Mouse (Mus musculus) midbrain, embryonic 13.5 days (tissue): ENCODE measurements around the gene Gm11172. TPM values are rescaled to one million over a fixed set of nuclear protein-coding genes. Genes with fewer than 3 reads are reported as not detected.

Experiments used
- ATAC-seq: fragments of 200-750 bp; cut with Nextera tagmentation; 2 replicates; pipeline ENCODE4 v1.8.0; 2017; ENCODE audit warnings: mild to moderate bottlenecking, moderate TSS enrichment, moderate library complexity
- H3K27ac ChIP-seq: fragments of 300-500 bp; sonication (generic); 2 replicates; pipeline ENCODE4 v1.5.1; 2015; ENCODE audit warnings: inconsistent platforms, mild to moderate bottlenecking, moderate library complexity
- H3K27me3 ChIP-seq: fragments of 300-500 bp; sonication (generic); 2 replicates; pipeline ENCODE4 v1.6.1; 2015; ENCODE audit warnings: mild to moderate bottlenecking, inconsistent platforms
- H3K36me3 ChIP-seq: fragments of 300-500 bp; sonication (generic); 2 replicates; pipeline ENCODE4 v1.6.1; 2015; ENCODE audit warnings: mild to moderate bottlenecking, inconsistent platforms
- H3K4me1 ChIP-seq: fragments of 300-500 bp; sonication (generic); replicated peaks from 2 replicates; pipeline ENCODE4 v1.6.1; 2015; ENCODE audit warnings: inconsistent platforms
- H3K4me2 ChIP-seq: fragments of 300-500 bp; sonication (generic); replicated peaks from 2 replicates; pipeline ENCODE4 v1.6.1; 2015; ENCODE audit warnings: moderate library complexity, mild to moderate bottlenecking, inconsistent platforms
- H3K4me3 ChIP-seq: fragments of 300-500 bp; sonication (generic); replicated peaks from 2 replicates; pipeline ENCODE4 v1.5.1; 2015; ENCODE audit warnings: mild to moderate bottlenecking, inconsistent platforms
- H3K9ac ChIP-seq: fragments of 300-500 bp; sonication (generic); replicated peaks from 2 replicates; pipeline ENCODE4 v1.6.1; 2015; ENCODE audit warnings: mild to moderate bottlenecking, inconsistent platforms
- H3K9me3 ChIP-seq: fragments of 300-500 bp; sonication (generic); 2 replicates; pipeline ENCODE4 v1.6.1; 2016; ENCODE audit warnings: mild to moderate bottlenecking, inconsistent platforms
- WGBS: fragments of 180-500 bp; shearing (Covaris S2); methylation state at CpG from one replicate; pipeline ENCODE4 v1.1.7; 2015; 5-methylcytosine and 5-hydroxymethylcytosine counted together
- polyA plus RNA-seq: library from polyadenylated mRNA; unstranded; fragments of >200 nt; fragmentation: Nextera tagmentation; extraction: Ambion mirVana; gene quantifications from 2 replicates; pipeline ENCODE4 v1.2.1, GENCODE M21; 2015

Gene Gm11172
- polyA plus RNA-seq, result not detected in 2 replicates

DNA sequence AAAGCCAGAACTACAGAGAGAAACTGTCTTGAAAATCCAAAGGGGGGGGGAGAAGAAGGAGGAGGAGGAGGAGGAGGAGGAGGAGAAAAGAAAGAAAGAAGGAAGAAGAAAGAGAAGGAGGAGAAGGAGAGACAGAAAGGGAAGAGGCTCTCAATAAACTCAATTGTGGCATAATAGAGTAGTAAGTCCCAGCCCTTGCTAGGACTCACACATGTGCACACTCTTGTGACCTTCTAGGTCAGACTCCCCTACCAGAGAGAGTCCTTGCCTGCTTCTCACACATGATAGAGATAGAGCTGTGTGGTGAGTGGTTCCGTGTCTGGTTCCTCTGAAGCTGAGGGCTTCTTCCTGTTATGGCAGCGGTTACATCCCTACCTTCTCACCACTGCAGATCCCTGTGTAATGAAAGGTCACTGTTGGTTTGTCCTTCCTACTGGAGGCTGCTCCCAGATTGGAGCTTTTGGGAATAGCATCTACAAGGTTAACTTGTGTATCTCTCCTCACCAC, at the start of gene Gm11172:
Gene Gm11172, plus strand, starts transcription at position 51 of the 507 bp plus-strand sequence.
- Histone ChIP-seq H3K4me3 (no peak within 1 kb of the TSS), H3K27me3 (no peaks in the 10 kb centered on the region), H3K27ac (no peak within 1 kb of the TSS), H3K36me3 (no peaks in the 10 kb centered on the region), H3K9ac (no peak within 1 kb of the TSS), H3K9me3 (no peaks in the 10 kb centered on the region), H3K4me1 (no peaks in the 10 kb centered on the region), H3K4me2 (no peak within 1 kb of the TSS)
- ATAC-seq, result no peak
- WGBS, result 100% methylated on average over 2 of the region's 2 CpGs

DNA sequence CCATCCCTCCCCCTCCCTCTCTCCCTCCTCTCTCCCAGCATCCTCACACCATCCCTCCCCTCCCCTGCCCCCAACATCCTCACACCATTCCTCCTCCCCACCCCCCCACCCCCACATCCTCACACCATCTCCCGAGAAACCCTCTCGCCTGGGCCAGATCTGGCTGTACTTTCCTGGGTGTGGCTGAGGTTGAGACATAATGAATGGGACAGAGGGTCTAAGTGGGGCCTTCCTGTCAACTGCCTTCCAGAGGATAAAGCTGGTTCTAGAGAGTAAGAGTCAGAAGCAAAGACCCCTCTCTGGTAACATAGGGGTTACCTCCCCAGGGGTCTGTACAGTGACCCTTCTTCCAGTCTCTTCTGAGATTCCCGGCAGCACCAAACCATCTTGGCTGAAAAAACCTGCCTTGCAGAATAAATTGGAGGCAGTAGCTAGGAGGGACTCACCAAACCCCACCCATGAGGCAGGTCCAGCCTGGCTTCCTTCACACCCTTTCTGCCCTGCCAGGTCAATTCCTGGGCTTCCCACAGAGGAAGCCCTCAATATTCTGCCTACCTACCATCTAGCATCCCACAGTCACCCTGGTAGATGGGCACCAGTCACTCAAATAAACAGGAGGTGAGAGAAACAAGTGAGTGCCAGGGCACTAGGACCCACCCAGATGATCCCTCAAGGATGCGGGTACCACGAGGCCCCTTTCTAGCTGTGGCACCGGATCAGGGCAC, 49.0 kb upstream of the Gm11172 start:
- H3K9ac ChIP-seq, result no peak overlapping the region
- H3K9me3 ChIP-seq, result no peaks in the 10 kb centered on the region
- no peaks in the 10 kb centered on the region for H3K4me1 ChIP-seq
- no peak for ATAC-seq
- 67% methylated on average over 6 of the region's 6 CpGs for WGBS
- H3K4me2 ChIP-seq, result no peak overlapping the region
- H3K27me3 ChIP-seq, result no peaks in the 10 kb centered on the region
- H3K27ac ChIP-seq, result no peak overlapping the region
- no peaks in the 10 kb centered on the region for H3K36me3 ChIP-seq
- H3K4me3 ChIP-seq, result no peak overlapping the region

DNA sequence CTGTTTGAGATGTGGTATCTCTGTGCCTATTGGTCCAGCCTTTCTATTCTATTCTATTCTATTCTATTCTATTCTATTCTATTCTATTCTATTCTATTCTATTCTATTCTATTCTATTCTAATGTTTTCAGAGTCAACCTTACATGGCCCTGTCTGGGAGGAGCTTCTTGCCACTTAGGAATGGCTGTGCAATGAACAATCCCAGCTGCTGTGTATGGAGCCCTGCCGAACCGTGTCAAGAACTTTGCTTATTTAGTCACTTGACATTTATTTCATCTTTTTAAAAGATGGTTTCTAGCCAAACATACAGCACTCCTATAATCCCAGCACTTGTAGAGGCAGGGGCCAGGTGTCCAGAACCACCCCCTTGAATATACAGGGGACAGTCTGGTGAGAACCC, 48.4 kb upstream of the Gm11172 start:
- no peak for ATAC-seq
- no peaks in the 10 kb centered on the region for H3K4me1 ChIP-seq
- no peak overlapping the region for H3K4me3 ChIP-seq
- H3K4me2 ChIP-seq, result no peak overlapping the region
- no peak overlapping the region for H3K9ac ChIP-seq
- H3K9me3 ChIP-seq, result no peaks in the 10 kb centered on the region
- no peaks in the 10 kb centered on the region for H3K36me3 ChIP-seq
- H3K27me3 ChIP-seq, result peaks cover under 1% of the 10 kb centered on the region; the same call in 1 of the 2 replicates
- WGBS, result 68% methylated on average over 2 of the region's 2 CpGs
- no peak overlapping the region for H3K27ac ChIP-seq

GRCm38 (mm10) chr16:10767158-10767557, 45.6 kb upstream of the Gm11172 start:
- Histone ChIP-seq H3K27ac (no peak overlapping the region), H3K9ac (no peak overlapping the region), H3K36me3 (no peaks in the 10 kb centered on the region), H3K9me3 (no peaks in the 10 kb centered on the region), H3K4me1 (no peaks in the 10 kb centered on the region), H3K4me3 (no peak overlapping the region), H3K27me3 (peaks cover 6% of the 10 kb centered on the region; the same call in 1 of the 2 replicates), H3K4me2 (no peak overlapping the region)
- 44% methylated on average over 4 of the region's 4 CpGs for WGBS
- ATAC-seq, result no peak

DNA sequence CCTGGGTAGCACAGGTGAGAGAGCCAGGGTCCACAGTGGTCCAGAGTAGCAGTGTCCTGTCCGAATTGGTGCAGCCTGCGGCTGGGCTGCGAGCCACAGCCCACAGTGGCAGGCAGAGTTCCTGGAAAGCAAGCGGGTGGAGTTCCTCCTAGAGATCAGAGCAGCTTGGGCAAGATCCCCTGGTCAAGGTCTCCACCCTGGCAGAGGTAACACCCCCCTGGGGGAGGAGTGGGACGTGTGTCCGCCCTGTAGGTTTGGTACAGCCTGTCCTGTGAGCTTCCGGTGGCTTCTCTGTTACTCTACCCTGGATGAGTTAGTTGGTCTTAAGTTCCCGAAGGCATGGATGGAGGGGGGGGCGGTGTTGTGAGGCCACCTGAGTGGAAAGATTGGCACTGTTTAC, 43.9 kb upstream of the Gm11172 start:
- H3K4me2 ChIP-seq, result no peak overlapping the region
- H3K36me3 ChIP-seq, result no peaks in the 10 kb centered on the region
- no peak overlapping the region for H3K9ac ChIP-seq
- H3K9me3 ChIP-seq, result no peaks in the 10 kb centered on the region
- ATAC-seq, result no peak
- H3K27me3 ChIP-seq, result peaks cover 6% of the 10 kb centered on the region; the same call in 1 of the 2 replicates
- 69% methylated on average over 9 of the region's 9 CpGs for WGBS
- H3K4me3 ChIP-seq, result no peak overlapping the region
- H3K27ac ChIP-seq, result no peak overlapping the region
- no peaks in the 10 kb centered on the region for H3K4me1 ChIP-seq

GRCm38 (mm10) chr16:10769661-10770060, 43.1 kb upstream of the Gm11172 start:
- Histone ChIP-seq H3K4me1 (no peaks in the 10 kb centered on the region), H3K9ac (no peak overlapping the region), H3K4me3 (no peak overlapping the region), H3K27me3 (peaks cover 6% of the 10 kb centered on the region; the same call in 1 of the 2 replicates), H3K4me2 (no peak overlapping the region), H3K27ac (no peak overlapping the region), H3K9me3 (no peaks in the 10 kb centered on the region), H3K36me3 (no peaks in the 10 kb centered on the region)
- WGBS, result 49% methylated on average over 2 of the region's 2 CpGs
- ATAC-seq, result no peak

GRCm38 (mm10) chr16:10770531-10771325, 42.0 kb upstream of the Gm11172 start:
- Histone ChIP-seq H3K9ac (no peak overlapping the region), H3K9me3 (no peaks in the 10 kb centered on the region), H3K4me3 (no peak overlapping the region), H3K4me1 (no peaks in the 10 kb centered on the region), H3K36me3 (no peaks in the 10 kb centered on the region), H3K27ac (no peak overlapping the region), H3K4me2 (no peak overlapping the region), H3K27me3 (peaks cover 6% of the 10 kb centered on the region; the same call in 1 of the 2 replicates)
- WGBS, result 61% methylated on average over 4 of the region's 4 CpGs
- no peak; the same call in 1 of the 2 replicates for ATAC-seq

- Histone ChIP-seq H3K9ac (no peak overlapping the region), H3K4me3 (no peak overlapping the region), H3K9me3 (no peaks in the 10 kb centered on the region), H3K27me3 (peaks cover 6% of the 10 kb centered on the region; the same call in 1 of the 2 replicates), H3K4me2 (no peak overlapping the region), H3K4me1 (no peaks in the 10 kb centered on the region), H3K36me3 (no peaks in the 10 kb centered on the region), H3K27ac (no peak overlapping the region)
- 65% methylated on average over 19 of the region's 19 CpGs for WGBS
- ATAC-seq, result no peak
Observed at GRCm38 (mm10) chr16:10771769-10772510, 40.8 kb upstream of the Gm11172 start.

GRCm38 (mm10) chr16:10773543-10773942, 39.2 kb upstream of the Gm11172 start:
- H3K9ac ChIP-seq, result no peak overlapping the region
- H3K27ac ChIP-seq, result no peak overlapping the region
- peaks cover 6% of the 10 kb centered on the region; the same call in 1 of the 2 replicates for H3K27me3 ChIP-seq
- no peaks in the 10 kb centered on the region for H3K9me3 ChIP-seq
- H3K4me2 ChIP-seq, result no peak overlapping the region
- H3K4me1 ChIP-seq, result no peaks in the 10 kb centered on the region
- no peak overlapping the region for H3K4me3 ChIP-seq
- no peak for ATAC-seq
- no peaks in the 10 kb centered on the region for H3K36me3 ChIP-seq
- WGBS, result 87% methylated on average over 8 of the region's 8 CpGs

- 84% methylated on average over 4 of the region's 4 CpGs for WGBS
- no peak overlapping the region for H3K9ac ChIP-seq
- no peak for ATAC-seq
- no peaks in the 10 kb centered on the region for H3K36me3 ChIP-seq
- no peak overlapping the region for H3K4me2 ChIP-seq
- no peaks in the 10 kb centered on the region for H3K4me1 ChIP-seq
- H3K27me3 ChIP-seq, result 0 out of 2 replicates have a peak, but pooled peaks cover 2% of the 10 kb centered on the region
- H3K4me3 ChIP-seq, result no peak overlapping the region
- no peaks in the 10 kb centered on the region for H3K9me3 ChIP-seq
- no peak overlapping the region for H3K27ac ChIP-seq
Observed at GRCm38 (mm10) chr16:10774726-10775125, 38.0 kb upstream of the Gm11172 start.

DNA sequence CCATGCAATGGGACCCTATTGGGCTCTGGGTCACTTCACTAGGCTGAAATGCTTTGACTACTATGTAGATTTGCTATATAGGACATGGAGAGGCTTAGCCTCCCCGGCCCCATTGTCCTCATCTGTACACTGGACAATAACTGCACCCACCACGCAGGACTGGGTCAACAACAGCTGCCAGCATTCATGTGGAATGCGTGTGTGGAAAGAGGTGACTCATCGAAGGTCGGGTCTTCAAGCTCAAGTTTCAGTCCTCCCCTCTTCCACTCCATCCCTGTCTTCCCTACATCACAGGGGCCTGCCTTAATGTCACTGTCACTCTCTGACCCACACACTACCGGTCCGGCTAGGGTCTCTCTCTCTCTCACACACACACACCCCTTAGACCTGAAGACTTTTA, 36.4 kb upstream of the Gm11172 start:
- no peak overlapping the region for H3K9ac ChIP-seq
- no peak overlapping the region for H3K4me2 ChIP-seq
- WGBS, result 72% methylated on average over 7 of the region's 7 CpGs
- no peaks in the 10 kb centered on the region for H3K4me1 ChIP-seq
- H3K9me3 ChIP-seq, result no peaks in the 10 kb centered on the region
- no peak for ATAC-seq
- no peaks in the 10 kb centered on the region for H3K36me3 ChIP-seq
- H3K27me3 ChIP-seq, result no peaks in the 10 kb centered on the region
- no peak overlapping the region for H3K27ac ChIP-seq
- no peak overlapping the region for H3K4me3 ChIP-seq
